ENCODE assay signal across 18 mouse cellular contexts in genomic region chr1:180990671-180991070, GRCm38 (mm10). TPM values are rescaled to one million over a fixed set of nuclear protein-coding genes. Genes with fewer than 3 reads are reported as not detected.
"Had no signal": no experiment of that assay in that cellular context is flagged by ENCODE, and none has a peak within 500 bp of the region (broad histone marks: within the 10 kb centered on the region; RNA-seq: fewer than 3 reads in every experiment).

No protein-coding gene starts in this region.

- H3K27ac ChIP-seq: neural tube, embryonic 13.5 days; neural tube, embryonic 15.5 days; stomach, embryonic 15.5 days; stomach, postnatal 0 days had no signal

- H3K9ac ChIP-seq: neural tube, embryonic 13.5 days; neural tube, embryonic 15.5 days; stomach, embryonic 15.5 days had no signal

- H3K4me3 ChIP-seq: neural tube, embryonic 13.5 days; neural tube, embryonic 15.5 days; stomach, embryonic 15.5 days had no signal

- H3K27me3 ChIP-seq: neural tube, embryonic 13.5 days; neural tube, embryonic 15.5 days; stomach, embryonic 15.5 days had no signal

- DNase-seq: retina, postnatal 1 day; right cerebral cortex, adult 18-20 months; right cerebral cortex, postnatal 14 days; right cerebral cortex, postnatal 25 days; right cerebral cortex, postnatal 4 days; spleen, adult 18-20 months; thymus, adult 18-20 months; thymus, adult 2 months; thymus, postnatal 14 days; thymus, postnatal 25 days; thymus, postnatal 36 days; thymus, postnatal 4 days had no signal

- H3K36me3 ChIP-seq: neural tube, embryonic 13.5 days; neural tube, embryonic 15.5 days; stomach, embryonic 15.5 days had no signal

RNA-seq across cellular contexts. Expression of gene Lefty1, which starts 55.8 kb away (rescaled TPM):
- total RNA-seq: neutrophil, adult 5-6 weeks had no signal
- polyA plus RNA-seq: neural tube, embryonic 14.5 days had no signal
